Mouse (Mus musculus): ENCODE measurements around the gene Zdhhc3. TPM values are rescaled to one million over a fixed set of nuclear protein-coding genes. Genes with fewer than 3 reads are reported as not detected.

Zdhhc3 gene
- polyA plus RNA-seq, 1 experiment, result 36.9 TPM

GRCm38 (mm10) chr9:123150241-123151020 lies 37.4 kb upstream of the Zdhhc3 start, which contains the start of gene Clec3b:
Clec3b (plus strand) TSS chr9:123150946.
- no peak for TF ChIP-seq FLI1 (IDR thresholded peaks at IDR 0.05; ENCODE audit: low read length)
- TF ChIP-seq GATA1 (IDR thresholded peaks at IDR 0.05; ENCODE audit: borderline replicate concordance, low read length), result no peak
- Histone ChIP-seq H3K4me3 (replicated peaks) (no peak within 1 kb of the TSS), H3K27me3 (replicated peaks) (peaks cover 10% of the 10 kb centered on the region), H3K4me1 (peaks cover 48% of the 10 kb centered on the region), H3K9me3 (no peaks in the 10 kb centered on the region), H3K36me3 (replicated peaks; ENCODE audit: low read length) (no peaks in the 10 kb centered on the region)

GRCm38 (mm10) chr9:123148430-123148829 lies 35.4 kb upstream of the Zdhhc3 start:
- peaks cover 10% of the 10 kb centered on the region for H3K27me3 ChIP-seq (replicated peaks)
- H3K4me1 ChIP-seq, result peaks cover 33% of the 10 kb centered on the region
- no peak overlapping the region for H3K4me3 ChIP-seq (replicated peaks)
- peaks cover 9% of the 10 kb centered on the region for H3K36me3 ChIP-seq (replicated peaks; ENCODE audit: low read length)
- no peaks in the 10 kb centered on the region for H3K9me3 ChIP-seq
- TF ChIP-seq GATA1 (IDR thresholded peaks at IDR 0.05; ENCODE audit: borderline replicate concordance, low read length) (no peak), FLI1 (IDR thresholded peaks at IDR 0.05; ENCODE audit: low read length) (no peak)

GRCm38 (mm10) chr9:123139887-123140614 lies 27.0 kb upstream of the Zdhhc3 start:
- peaks cover 25% of the 10 kb centered on the region for H3K4me1 ChIP-seq
- H3K36me3 ChIP-seq (replicated peaks; ENCODE audit: low read length), result peaks cover 68% of the 10 kb centered on the region
- H3K9me3 ChIP-seq, result no peaks in the 10 kb centered on the region
- H3K27me3 ChIP-seq (replicated peaks), result no peaks in the 10 kb centered on the region
- H3K4me3 ChIP-seq (replicated peaks), result no peak overlapping the region
- TF ChIP-seq GATA1 (IDR thresholded peaks at IDR 0.05; ENCODE audit: borderline replicate concordance, low read length) (no peak), FLI1 (IDR thresholded peaks at IDR 0.05; ENCODE audit: low read length) (no peak)

- TF ChIP-seq FLI1 (IDR thresholded peaks at IDR 0.05; ENCODE audit: low read length) (no peak), GATA1 (IDR thresholded peaks at IDR 0.05; ENCODE audit: borderline replicate concordance, low read length) (no peak)
- H3K9me3 ChIP-seq, result no peaks in the 10 kb centered on the region
- H3K27me3 ChIP-seq (replicated peaks), result no peaks in the 10 kb centered on the region
- peaks cover 75% of the 10 kb centered on the region for H3K36me3 ChIP-seq (replicated peaks; ENCODE audit: low read length)
- H3K4me3 ChIP-seq (replicated peaks), result no peak overlapping the region
- H3K4me1 ChIP-seq, result peaks cover 25% of the 10 kb centered on the region
These were observed 26.0 kb upstream of the Zdhhc3 start for GRCm38 (mm10) chr9:123138891-123139474.

- Histone ChIP-seq H3K36me3 (replicated peaks; ENCODE audit: low read length) (peaks cover 83% of the 10 kb centered on the region), H3K27me3 (replicated peaks) (no peaks in the 10 kb centered on the region), H3K4me3 (replicated peaks) (no peak overlapping the region), H3K9me3 (no peaks in the 10 kb centered on the region), H3K4me1 (peaks cover 25% of the 10 kb centered on the region)
- no peak for TF ChIP-seq GATA1 (IDR thresholded peaks at IDR 0.05; ENCODE audit: borderline replicate concordance, low read length)
- TF ChIP-seq FLI1 (IDR thresholded peaks at IDR 0.05; ENCODE audit: low read length), result no peak
These were observed 24.1 kb upstream of the Zdhhc3 start for GRCm38 (mm10) chr9:123136953-123137682.

- H3K4me1 ChIP-seq, result 0 out of 2 replicates have a peak, but pooled peaks cover 5% of the 10 kb centered on the region
- H3K4me3 ChIP-seq (replicated peaks), result no peak overlapping the region
- no peaks in the 10 kb centered on the region for H3K27me3 ChIP-seq (replicated peaks)
- peaks cover 99% of the 10 kb centered on the region for H3K36me3 ChIP-seq (replicated peaks; ENCODE audit: low read length)
- no peaks in the 10 kb centered on the region for H3K9me3 ChIP-seq
- TF ChIP-seq GATA1 (IDR thresholded peaks at IDR 0.05; ENCODE audit: borderline replicate concordance, low read length) (no peak), FLI1 (IDR thresholded peaks at IDR 0.05; ENCODE audit: low read length) (no peak)
These were observed 20.0 kb upstream of the Zdhhc3 start for GRCm38 (mm10) chr9:123132994-123133393.

- Histone ChIP-seq H3K4me3 (replicated peaks) (no peak overlapping the region), H3K36me3 (replicated peaks; ENCODE audit: low read length) (peaks cover 96% of the 10 kb centered on the region), H3K4me1 (peaks cover 11% of the 10 kb centered on the region), H3K27me3 (replicated peaks) (no peaks in the 10 kb centered on the region), H3K9me3 (no peaks in the 10 kb centered on the region)
- no peak for TF ChIP-seq GATA1 (IDR thresholded peaks at IDR 0.05; ENCODE audit: borderline replicate concordance, low read length)
These were observed 14.7 kb upstream of the Zdhhc3 start for GRCm38 (mm10) chr9:123127663-123128062.

- H3K4me1 ChIP-seq, result peaks cover 25% of the 10 kb centered on the region
These were observed 11.5 kb upstream of the Zdhhc3 start for GRCm38 (mm10) chr9:123124413-123124981.

More at GRCm38 (mm10) chr9:123124413-123124981, 11.5 kb upstream of the Zdhhc3 start:
- no peaks in the 10 kb centered on the region for H3K27me3 ChIP-seq (replicated peaks)
- no peaks in the 10 kb centered on the region for H3K9me3 ChIP-seq
- H3K4me3 ChIP-seq (replicated peaks), result no peak overlapping the region
- H3K36me3 ChIP-seq (replicated peaks; ENCODE audit: low read length), result peaks cover 93% of the 10 kb centered on the region
- no peak for TF ChIP-seq GATA1 (IDR thresholded peaks at IDR 0.05; ENCODE audit: borderline replicate concordance, low read length)
- TF ChIP-seq FLI1 (IDR thresholded peaks at IDR 0.05; ENCODE audit: low read length), result no peak
